Mouse (Mus musculus): ENCODE measurements around the gene Zfp729a. TPM values are rescaled to one million over a fixed set of nuclear protein-coding genes. Genes with fewer than 3 reads are reported as not detected.

Zfp729a gene
- polyA plus RNA-seq, 1 experiment from 2014 or later = 3.3 TPM

Other genes with a start within 250 kb of the Zfp729a start
- gene Zfp429, start 238.0 kb downstream of the Zfp729a start, polyA plus RNA-seq (2015; fragmentation: Nextera tagmentation; extraction: Ambion mirVana) = 4.0 and 5.2 TPM in 2 replicates
- 0.58 and 0.86 TPM in 2 replicates for gene Zfp459, start 216.4 kb downstream of the Zfp729a start, polyA plus RNA-seq (2015; fragmentation: Nextera tagmentation; extraction: Ambion mirVana)
- 5.2 and 7.3 TPM in 2 replicates for gene Zfp874a, start 186.2 kb downstream of the Zfp729a start, polyA plus RNA-seq (2015; fragmentation: Nextera tagmentation; extraction: Ambion mirVana)
- gene Zfp874b, start 153.5 kb downstream of the Zfp729a start, polyA plus RNA-seq (2015; fragmentation: Nextera tagmentation; extraction: Ambion mirVana) = 2.3 and 2.4 TPM in 2 replicates
- 15.1 and 16.0 TPM in 2 replicates for gene Zfp58, start 137.2 kb downstream of the Zfp729a start, polyA plus RNA-seq (2015; fragmentation: Nextera tagmentation; extraction: Ambion mirVana)
- gene Gm26965, start 111.6 kb downstream of the Zfp729a start, polyA plus RNA-seq (2015; fragmentation: Nextera tagmentation; extraction: Ambion mirVana) = not detected in 2 replicates
- gene Zfp87, start 111.6 kb downstream of the Zfp729a start, polyA plus RNA-seq (2015; fragmentation: Nextera tagmentation; extraction: Ambion mirVana) = 35.4 and 38.7 TPM in 2 replicates
- 16.2 and 17.1 TPM in 2 replicates for gene Zfp748, start 84.0 kb downstream of the Zfp729a start, polyA plus RNA-seq (2015; fragmentation: Nextera tagmentation; extraction: Ambion mirVana)
- 4.5 and 4.6 TPM in 2 replicates for gene Zfp729b, start 28.1 kb downstream of the Zfp729a start, polyA plus RNA-seq (2015; fragmentation: Nextera tagmentation; extraction: Ambion mirVana)
- gene Gm49345, start within 50 bp of the Zfp729a start, polyA plus RNA-seq (2015; fragmentation: Nextera tagmentation; extraction: Ambion mirVana) = not detected in 2 replicates
- gene Zfp738, start 49.3 kb upstream of the Zfp729a start, polyA plus RNA-seq (2015; fragmentation: Nextera tagmentation; extraction: Ambion mirVana) = 15.4 and 18.3 TPM in 2 replicates
- 9.8 and 10.3 TPM in 2 replicates for gene Zfp65, start 91.4 kb upstream of the Zfp729a start, polyA plus RNA-seq (2015; fragmentation: Nextera tagmentation; extraction: Ambion mirVana)
- gene Zfp85, start 117.4 kb upstream of the Zfp729a start, polyA plus RNA-seq (2015; fragmentation: Nextera tagmentation; extraction: Ambion mirVana) = 8.0 and 8.7 TPM in 2 replicates
- 3.5 and 3.6 TPM in 2 replicates for gene Zfp493, start 141.9 kb upstream of the Zfp729a start, polyA plus RNA-seq (2015; fragmentation: Nextera tagmentation; extraction: Ambion mirVana)
- 12.0 and 12.7 TPM in 2 replicates for gene Zfp273, start 175.9 kb upstream of the Zfp729a start, polyA plus RNA-seq (2015; fragmentation: Nextera tagmentation; extraction: Ambion mirVana)
- 5.4 and 6.9 TPM in 2 replicates for gene Gm10037, start 193.3 kb upstream of the Zfp729a start, polyA plus RNA-seq (2015; fragmentation: Nextera tagmentation; extraction: Ambion mirVana)
- gene BC048507, start 225.5 kb upstream of the Zfp729a start, polyA plus RNA-seq (2015; fragmentation: Nextera tagmentation; extraction: Ambion mirVana) = not detected in 2 replicates